Mouse (Mus musculus) C2C12 (cell line): ENCODE data around the gene Rpl13. TPM values are rescaled to one million over a fixed set of nuclear protein-coding genes. Genes with fewer than 3 reads are reported as not detected.
"Not testable (repeated sequence)": the region's sequence is repeated elsewhere in the genome, so short reads cannot be mapped to it uniquely, and the experiment has no call there.

Experiments
- H3K27me3 ChIP-seq: one replicate; pipeline ENCODE4 v1.6.1; 2011; ENCODE audit not compliant: control insufficient read depth, insufficient read depth, insufficient read length
- H3K36me3 ChIP-seq: one replicate; pipeline ENCODE4 v1.6.1; 2011; ENCODE audit not compliant: control insufficient read depth, insufficient read depth
- H3K4me3 ChIP-seq: one replicate; pipeline ENCODE4 v1.5.1; 2011; ENCODE audit warnings: mild to moderate bottlenecking, control low read depth; ENCODE audit not compliant: poor library complexity, insufficient read depth, severe bottlenecking
- H3K79me2 ChIP-seq: one replicate; pipeline ENCODE4 v1.6.1; 2011; ENCODE audit not compliant: control insufficient read depth, insufficient read depth
- H3K79me3 ChIP-seq: one replicate; pipeline ENCODE4 v1.6.1; 2011; ENCODE audit warnings: low read depth, control low read depth
- H3ac ChIP-seq: one replicate; pipeline ENCODE3; 2011; ENCODE audit warnings: low read depth; ENCODE audit not compliant: control insufficient read depth, insufficient read length
- CEBPB ChIP-seq: IDR thresholded peaks from one replicate; pipeline ENCODE4 v1.6.1; 2011; ENCODE audit warnings: low read depth, mild to moderate bottlenecking, control low read depth, moderate library complexity
- CTCF ChIP-seq: IDR thresholded peaks from one replicate; pipeline ENCODE4 v1.5.1; 2011; ENCODE audit not compliant: control insufficient read depth, insufficient read depth, insufficient read length
- FOSL1 ChIP-seq: IDR thresholded peaks from one replicate; pipeline ENCODE4 v1.8.0; 2011; ENCODE audit warnings: mild to moderate bottlenecking, low read length; ENCODE audit not compliant: poor library complexity, insufficient read depth, severe bottlenecking
- MAX ChIP-seq: IDR thresholded peaks from one replicate; pipeline ENCODE4 v1.6.1; 2011; ENCODE audit warnings: mild to moderate bottlenecking, control low read depth
- MYOD1 ChIP-seq: IDR thresholded peaks from one replicate; pipeline ENCODE4 v1.6.1; 2011; ENCODE audit warnings: low read depth; ENCODE audit not compliant: control insufficient read depth, insufficient read length
- MYOG ChIP-seq: IDR thresholded peaks from one replicate; pipeline ENCODE4 v1.6.1; 2011; ENCODE audit not compliant: control insufficient read depth, insufficient read length; ENCODE audit errors: extremely low read depth
- USF1 ChIP-seq: IDR thresholded peaks from one replicate; pipeline ENCODE4 v1.6.1; 2011; ENCODE audit warnings: low read depth, mild to moderate bottlenecking, control low read depth, moderate library complexity
- polyA plus RNA-seq: library from polyadenylated mRNA; unstranded; fragments of >200 nt; fragmentation: generic; extraction: Trizol; gene quantifications from one replicate; pipeline ENCODE4 v1.2.1, GENCODE M21; 2012; ENCODE audit warnings: missing spikeins

Rpl13 gene
- polyA plus RNA-seq, 1 experiment = 3,422 TPM

- TF ChIP-seq MYOG = no peak
- no peak for TF ChIP-seq USF1
- H3ac ChIP-seq = no peak overlapping the region
- no peaks in the 10 kb centered on the region for H3K27me3 ChIP-seq
- H3K79me3 ChIP-seq = no peaks in the 10 kb centered on the region
- H3K79me2 ChIP-seq = peaks cover under 1% of the 10 kb centered on the region
- no peak overlapping the region for H3K4me3 ChIP-seq
- H3K36me3 ChIP-seq = peaks cover 21% of the 10 kb centered on the region
Measured at GRCm38 (mm10) chr8:123097216-123097615, 4.9 kb upstream of the Rpl13 start.

- H3K4me3 ChIP-seq = no peak overlapping the region
- H3K27me3 ChIP-seq = no peaks in the 10 kb centered on the region
- peaks cover 8% of the 10 kb centered on the region for H3K79me2 ChIP-seq
- TF ChIP-seq FOSL1 (no peak), CTCF (no peak), MYOD1 (no peak), MYOG (no peak), MAX (no peak), CEBPB (no peak), USF1 (no peak)
- H3ac ChIP-seq = no peak overlapping the region
- peaks cover 20% of the 10 kb centered on the region for H3K36me3 ChIP-seq
- peaks cover 2% of the 10 kb centered on the region for H3K79me3 ChIP-seq
Measured at GRCm38 (mm10) chr8:123097786-123098584, 4.2 kb upstream of the Rpl13 start.

GRCm38 (mm10) chr8:123100288-123100687, 1.9 kb upstream of the Rpl13 start:
- TF ChIP-seq CEBPB = peak; percentile 26
- TF ChIP-seq MAX = no peak
- Histone ChIP-seq H3ac (no peak overlapping the region), H3K27me3 (no peaks in the 10 kb centered on the region), H3K79me2 (peaks cover 26% of the 10 kb centered on the region), H3K36me3 (peaks cover 33% of the 10 kb centered on the region), H3K79me3 (peaks cover 20% of the 10 kb centered on the region), H3K4me3 (no peak overlapping the region)

GRCm38 (mm10) chr8:123101244-123101643, 906 bp upstream of the Rpl13 start:
- Histone ChIP-seq H3ac (no peak overlapping the region), H3K36me3 (peaks cover 41% of the 10 kb centered on the region), H3K79me3 (peaks cover 20% of the 10 kb centered on the region), H3K4me3 (no peak overlapping the region), H3K27me3 (no peaks in the 10 kb centered on the region), H3K79me2 (peaks cover 26% of the 10 kb centered on the region)
- no peak for TF ChIP-seq CEBPB

GRCm38 (mm10) chr8:123102855-123103254, 705 bp downstream of the Rpl13 start:
- peaks cover 20% of the 10 kb centered on the region for H3K79me3 ChIP-seq
- not testable (repeated sequence) for H3K27me3 ChIP-seq
- H3K79me2 ChIP-seq = peaks cover 26% of the 10 kb centered on the region
- H3K4me3 ChIP-seq = peak overlapping the region; percentile 83
- H3ac ChIP-seq = peak overlapping the region; percentile 99
- peaks cover 35% of the 10 kb centered on the region for H3K36me3 ChIP-seq

GRCm38 (mm10) chr8:123103285-123103684, 1.1 kb downstream of the Rpl13 start:
- peak overlapping the region; percentile 99 for H3ac ChIP-seq
- peaks cover 35% of the 10 kb centered on the region for H3K36me3 ChIP-seq
- no peaks in the 10 kb centered on the region for H3K27me3 ChIP-seq
- H3K79me3 ChIP-seq = peaks cover 20% of the 10 kb centered on the region
- TF ChIP-seq CEBPB (no peak), MYOD1 (no peak), FOSL1 (no peak), CTCF (no peak), USF1 (no peak), MAX (no peak), MYOG (no peak)
- peaks cover 26% of the 10 kb centered on the region for H3K79me2 ChIP-seq
- H3K4me3 ChIP-seq = peak overlapping the region; percentile 83
